Mouse (Mus musculus): ENCODE data around the gene Taf11. TPM values are rescaled to one million over a fixed set of nuclear protein-coding genes. Genes with fewer than 3 reads are reported as not detected.

The Taf11 gene
- polyA plus RNA-seq (2015; fragmentation: Illumina TruSeq; extraction: RNeasy Lipid Tissue Mini Kit (QIAGEN cat#74804); ENCODE audit: insufficient read depth, low read depth, low replicate concordance), result 10.0 TPM

DNA sequence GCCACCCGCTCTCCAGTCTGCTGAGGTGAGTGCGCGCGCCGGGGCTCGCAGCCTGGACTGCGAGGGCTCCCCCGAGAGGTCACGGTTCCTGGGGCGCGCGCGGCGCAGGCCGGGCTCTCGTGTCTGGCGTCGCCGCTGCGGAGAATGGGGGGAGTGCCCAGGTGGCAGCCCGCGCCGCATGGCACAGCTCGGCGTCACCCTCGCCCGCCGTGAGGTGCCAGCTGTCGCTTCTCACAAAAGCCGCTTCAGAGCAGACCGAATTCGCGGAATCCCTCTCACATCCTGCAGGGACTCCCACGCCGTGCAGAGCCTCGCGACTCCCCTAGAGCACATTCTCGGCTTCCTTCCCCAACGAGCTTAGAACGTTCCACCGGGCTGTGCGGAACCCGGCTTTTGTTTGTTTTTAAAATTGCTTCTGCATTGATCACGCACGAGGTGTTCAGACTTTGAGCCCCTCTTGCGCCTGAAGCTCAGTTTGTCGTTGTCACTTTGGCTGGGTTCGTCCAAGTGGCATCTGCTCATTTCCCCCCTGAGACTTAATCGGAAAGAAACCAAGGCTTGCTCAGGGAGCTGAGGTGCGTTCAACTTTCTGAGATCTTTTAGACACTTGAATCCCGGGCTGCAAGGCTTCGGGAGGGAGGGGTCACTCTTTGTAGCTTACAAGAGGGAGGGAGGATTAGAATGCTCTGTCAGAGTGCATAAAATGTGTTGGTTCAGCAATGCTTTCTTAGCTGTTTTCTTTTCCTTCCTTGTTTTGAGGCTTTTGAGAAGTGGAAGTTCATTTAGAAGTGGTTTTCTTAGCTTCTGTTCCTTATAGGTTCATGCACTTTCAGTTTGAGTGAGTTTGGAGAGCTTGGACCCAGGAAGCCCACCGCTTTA is at the start of gene Taf11:
Taf11 (minus strand) TSS at position 223 of the 879 bp plus-strand sequence.

DNA sequence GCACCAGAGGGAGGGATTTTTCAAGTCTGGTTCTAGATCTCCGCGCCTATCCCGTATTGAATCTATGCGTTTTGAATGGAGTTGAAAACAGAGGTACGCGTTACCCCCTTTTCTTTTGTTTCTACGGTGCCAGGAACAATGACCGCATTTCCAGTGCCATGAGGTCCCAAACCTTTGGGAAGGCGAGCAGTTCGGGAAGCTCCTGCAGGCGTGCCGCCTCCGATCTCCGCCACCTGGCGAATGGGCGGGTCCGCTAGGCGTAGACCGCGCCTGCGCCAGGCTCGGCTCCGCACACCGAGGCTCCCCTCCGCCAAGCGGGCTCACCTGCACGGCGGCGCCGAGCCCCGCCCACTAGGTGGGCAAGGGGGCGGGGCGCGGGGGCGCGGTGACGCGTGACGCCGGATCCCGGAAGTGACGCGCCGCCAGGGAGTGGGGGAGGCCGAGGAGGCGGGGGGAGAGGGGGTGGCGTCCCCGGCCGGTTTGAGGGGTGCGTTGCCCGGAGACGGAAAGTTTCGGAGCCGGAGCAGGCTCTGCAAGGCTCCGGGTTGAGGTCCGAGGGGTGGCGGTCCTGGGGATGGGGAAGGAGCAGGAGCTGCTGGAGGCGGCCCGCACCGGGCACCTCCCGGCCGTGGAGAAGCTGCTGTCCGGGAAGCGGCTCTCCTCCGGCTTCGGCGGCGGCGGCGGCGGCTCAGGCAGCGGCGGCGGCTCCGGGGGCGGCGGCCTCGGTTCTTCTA is 589 bp downstream of the Taf11 start, which contains the start of gene Anks1:
Anks1 (plus strand) TSS at position 419 of the 734 bp plus-strand sequence.

DNA sequence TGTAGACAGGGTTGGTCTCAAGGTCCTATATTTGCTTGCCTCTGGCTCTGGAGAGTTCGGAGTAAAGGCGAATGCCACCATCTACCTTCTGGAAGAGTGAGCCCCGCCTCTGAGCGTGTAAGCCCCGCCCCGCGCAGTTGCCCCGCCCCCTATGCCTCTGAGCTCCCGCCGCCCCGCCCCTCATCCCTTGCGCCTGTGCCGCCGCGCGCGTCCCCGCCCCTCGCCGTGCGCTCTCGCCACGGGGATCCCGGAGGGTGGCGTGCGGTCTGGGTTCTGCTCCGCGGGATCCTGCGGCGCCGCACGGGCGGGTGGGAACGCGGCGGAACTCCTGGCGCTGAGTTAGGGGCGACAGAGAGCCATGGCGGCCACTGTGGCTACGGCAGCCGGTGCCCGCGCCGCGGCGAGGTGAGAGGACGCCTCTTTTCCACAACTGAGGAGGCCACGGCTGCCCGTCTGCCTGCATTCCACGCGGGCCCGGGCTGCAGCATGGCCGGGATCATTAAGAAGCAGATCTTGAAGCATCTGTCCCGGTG is 53.3 kb downstream of the Taf11 start, which contains the start of gene Uhrf1bp1:
Uhrf1bp1 (plus strand) TSS at position 177 of the 533 bp plus-strand sequence.

Other genes with a start within 250 kb of the Taf11 start
- gene Spdef, start 180.9 kb downstream of the Taf11 start, polyA plus RNA-seq (2015; fragmentation: Illumina TruSeq; extraction: RNeasy Lipid Tissue Mini Kit (QIAGEN cat#74804); ENCODE audit: insufficient read depth, low read depth, low replicate concordance), result 17.0 TPM
- gene D17Wsu92e, start 89.2 kb downstream of the Taf11 start, polyA plus RNA-seq (2015; fragmentation: Illumina TruSeq; extraction: RNeasy Lipid Tissue Mini Kit (QIAGEN cat#74804); ENCODE audit: insufficient read depth, low read depth, low replicate concordance), result 18.2 TPM
- gene Snrpc, start 71.7 kb downstream of the Taf11 start, polyA plus RNA-seq (2015; fragmentation: Illumina TruSeq; extraction: RNeasy Lipid Tissue Mini Kit (QIAGEN cat#74804); ENCODE audit: insufficient read depth, low read depth, low replicate concordance), result 15.4 TPM
- 2.0 TPM for gene Uhrf1bp1, start 53.4 kb downstream of the Taf11 start, polyA plus RNA-seq (2015; fragmentation: Illumina TruSeq; extraction: RNeasy Lipid Tissue Mini Kit (QIAGEN cat#74804); ENCODE audit: insufficient read depth, low read depth, low replicate concordance)
- 7.6 TPM for gene Anks1, start 538 bp downstream of the Taf11 start, polyA plus RNA-seq (2015; fragmentation: Illumina TruSeq; extraction: RNeasy Lipid Tissue Mini Kit (QIAGEN cat#74804); ENCODE audit: insufficient read depth, low read depth, low replicate concordance)
- gene Tcp11, start 170.8 kb upstream of the Taf11 start, polyA plus RNA-seq (2015; fragmentation: Illumina TruSeq; extraction: RNeasy Lipid Tissue Mini Kit (QIAGEN cat#74804); ENCODE audit: insufficient read depth, low read depth, low replicate concordance), result not detected
- gene Scube3, start 232.3 kb upstream of the Taf11 start, polyA plus RNA-seq (2015; fragmentation: Illumina TruSeq; extraction: RNeasy Lipid Tissue Mini Kit (QIAGEN cat#74804); ENCODE audit: insufficient read depth, low read depth, low replicate concordance), result 1.0 TPM

All from pancreas, adult 10 weeks (tissue).